Mouse (Mus musculus) limb, embryonic 14.5 days (tissue): ENCODE measurements around the gene Hdac4. TPM values are rescaled to one million over a fixed set of nuclear protein-coding genes. Genes with fewer than 3 reads are reported as not detected.

Experiments used
- ATAC-seq: fragments of 200-750 bp; cut with Nextera tagmentation; 2 replicates; pipeline ENCODE4 v1.8.0; 2017; ENCODE audit warnings: low read depth, moderate number of reproducible peaks, moderate TSS enrichment; ENCODE audit not compliant: low FRiP score
- DNase-seq: peaks from one replicate; pipeline ENCODE4 v3.0.0-alpha.2; 2015; ENCODE audit warnings: low spot score
- H3K27ac ChIP-seq: fragments of 300-500 bp; sonication (generic); replicated peaks from 2 replicates; pipeline ENCODE4 v1.5.1; 2014; ENCODE audit warnings: low read depth, mild to moderate bottlenecking, low read length, moderate library complexity, mixed read lengths
- H3K27me3 ChIP-seq: fragments of 300-500 bp; sonication (generic); 2 replicates; pipeline ENCODE4 v1.6.1; 2014; ENCODE audit warnings: low read length, mixed read lengths; ENCODE audit not compliant: control insufficient read depth, insufficient read depth
- H3K36me3 ChIP-seq: fragments of 300-500 bp; sonication (generic); 2 replicates; pipeline ENCODE4 v1.6.1; 2014; ENCODE audit warnings: mild to moderate bottlenecking, low read length, moderate library complexity, mixed read lengths; ENCODE audit not compliant: control insufficient read depth, insufficient read depth
- H3K4me1 ChIP-seq: fragments of 300-500 bp; sonication (generic); 2 replicates; pipeline ENCODE4 v1.6.1; 2014; ENCODE audit warnings: antibody characterized with exemption, low read length, mixed read lengths; ENCODE audit not compliant: control insufficient read depth, insufficient read depth
- H3K4me2 ChIP-seq: fragments of 300-500 bp; sonication (generic); replicated peaks from 2 replicates; pipeline ENCODE4 v1.6.1; 2014; ENCODE audit warnings: low read depth, mild to moderate bottlenecking, low read length, moderate library complexity; ENCODE audit not compliant: severe bottlenecking
- H3K4me3 ChIP-seq: fragments of 300-500 bp; sonication (generic); replicated peaks from 2 replicates; pipeline ENCODE4 v1.5.1; 2014; ENCODE audit warnings: low read length
- H3K9ac ChIP-seq: fragments of 300-500 bp; sonication (generic); 2 replicates; pipeline ENCODE4 v1.6.1; 2014; ENCODE audit warnings: mild to moderate bottlenecking, low read depth, low read length, moderate library complexity; ENCODE audit not compliant: severe bottlenecking
- H3K9me3 ChIP-seq: fragments of 300-500 bp; sonication (generic); 2 replicates; pipeline ENCODE4 v1.6.1; 2016; ENCODE audit warnings: low read length; ENCODE audit not compliant: control insufficient read depth
- POLR2A ChIP-seq: fragments of 200-500 bp; IDR thresholded peaks from 2 replicates; pipeline ENCODE4 v1.8.0; 2012; ENCODE audit warnings: inconsistent platforms, mild to moderate bottlenecking, moderate library complexity, borderline replicate concordance; ENCODE audit not compliant: insufficient read depth, insufficient read length; ENCODE audit errors: extremely low read depth
- WGBS: fragments of 180-500 bp; shearing (Covaris S2); extraction: QIAGEN DNeasy Blood & Tissue Kit; methylation state at CpG from one replicate; pipeline ENCODE4 v1.1.7; 2014; 5-methylcytosine and 5-hydroxymethylcytosine counted together
- polyA plus RNA-seq, 2 experiments: library from polyadenylated mRNA; depleted of rRNA in 1 of 2; stranded (reverse) in 1 of 2; unstranded in 1 of 2; fragments of >200 nt; fragmentation: Nextera tagmentation in 1 of 2; extraction: Ambion mirVana in 1 of 2; gene quantifications; 2 replicates each; pipeline versions ENCODE4 v1.2.1 to v1.2.3; 2012 to 2014

Gene Hdac4
- polyA plus RNA-seq, 2 experiments = 15.2 to 25.4 TPM

DNA sequence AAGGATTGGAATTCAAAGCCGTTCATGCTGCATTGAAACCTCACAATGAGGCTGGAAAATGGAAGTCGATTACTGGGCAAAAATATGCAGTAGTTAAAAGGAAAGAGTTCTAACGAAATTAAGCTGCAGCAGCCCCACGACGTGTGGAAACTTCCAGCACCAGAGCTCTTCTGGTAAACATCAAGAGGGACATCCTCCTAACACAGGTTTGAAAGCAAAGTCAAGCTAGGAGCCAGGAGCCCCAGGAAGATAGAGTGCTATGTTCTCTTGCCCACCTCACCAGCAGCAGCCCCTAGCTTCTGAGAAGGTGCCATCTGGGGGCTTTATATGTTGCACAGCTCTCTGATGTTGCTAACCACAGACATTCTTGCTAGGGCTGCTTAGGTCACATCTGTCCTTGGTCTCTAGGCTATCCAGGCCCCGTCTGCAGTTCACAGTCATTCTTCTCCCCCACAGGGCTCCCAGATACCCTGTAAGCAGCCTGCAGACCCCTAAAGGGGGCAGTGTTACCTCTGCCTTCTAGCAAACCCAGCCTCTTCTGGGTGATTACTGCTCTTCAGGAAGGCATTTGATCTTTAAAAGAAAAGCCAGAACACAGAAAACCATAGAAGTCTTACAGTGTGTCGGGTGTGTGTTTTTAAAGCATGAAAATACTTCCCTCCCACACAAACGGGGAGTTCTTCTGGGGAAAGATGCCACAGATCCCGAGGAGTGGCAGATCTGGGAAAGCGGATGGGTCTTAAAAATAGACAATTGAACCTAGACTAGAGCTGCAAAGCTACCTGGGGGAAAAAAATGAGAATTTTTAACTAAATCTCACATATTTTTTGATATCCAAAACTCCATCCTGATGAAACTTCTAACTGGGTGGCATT is 17.2 kb downstream of the Hdac4 start:
- Histone ChIP-seq H3K27me3 (no peaks in the 10 kb centered on the region), H3K27ac (peak overlapping the region; percentile 93; the same call in 1 of the 2 replicates), H3K9me3 (no peaks in the 10 kb centered on the region), H3K36me3 (no peaks in the 10 kb centered on the region), H3K4me2 (peak overlapping the region; percentile 83), H3K9ac (peak overlapping the region; percentile 84), H3K4me1 (peaks cover 35% of the 10 kb centered on the region), H3K4me3 (peak overlapping the region; percentile 77)
- TF ChIP-seq POLR2A = no peak
- no peak for ATAC-seq
- DNase-seq = peak; percentile 51
- WGBS = 26% methylated on average over 10 of the region's 10 CpGs

DNA sequence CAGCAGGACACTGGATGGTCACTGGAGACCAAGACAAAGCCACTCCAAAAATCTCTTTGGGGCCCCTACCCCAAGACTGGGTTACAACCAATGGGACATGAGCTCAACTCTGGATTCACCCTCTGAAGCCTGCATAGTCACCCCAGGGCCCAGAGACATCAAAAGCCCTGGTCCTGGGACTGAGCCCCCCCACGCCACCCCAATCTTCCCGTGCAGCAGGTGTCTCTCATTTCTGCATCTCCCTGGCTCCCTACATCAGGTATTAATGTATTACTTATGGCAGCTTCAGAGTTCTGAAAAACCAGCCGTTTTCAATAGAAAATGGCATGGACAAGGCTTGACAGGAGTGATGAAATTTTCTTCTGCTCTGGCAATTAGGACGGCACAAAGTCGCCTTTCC is 17.9 kb downstream of the Hdac4 start:
- Histone ChIP-seq H3K4me1 (peaks cover 35% of the 10 kb centered on the region), H3K36me3 (no peaks in the 10 kb centered on the region), H3K27me3 (no peaks in the 10 kb centered on the region), H3K4me2 (no peak overlapping the region), H3K27ac (no peak overlapping the region), H3K4me3 (no peak overlapping the region), H3K9me3 (no peaks in the 10 kb centered on the region), H3K9ac (no peak overlapping the region)
- WGBS = 35% methylated on average over 5 of the region's 5 CpGs
- DNase-seq (no peak), ATAC-seq (no peak)
- no peak for TF ChIP-seq POLR2A

DNA sequence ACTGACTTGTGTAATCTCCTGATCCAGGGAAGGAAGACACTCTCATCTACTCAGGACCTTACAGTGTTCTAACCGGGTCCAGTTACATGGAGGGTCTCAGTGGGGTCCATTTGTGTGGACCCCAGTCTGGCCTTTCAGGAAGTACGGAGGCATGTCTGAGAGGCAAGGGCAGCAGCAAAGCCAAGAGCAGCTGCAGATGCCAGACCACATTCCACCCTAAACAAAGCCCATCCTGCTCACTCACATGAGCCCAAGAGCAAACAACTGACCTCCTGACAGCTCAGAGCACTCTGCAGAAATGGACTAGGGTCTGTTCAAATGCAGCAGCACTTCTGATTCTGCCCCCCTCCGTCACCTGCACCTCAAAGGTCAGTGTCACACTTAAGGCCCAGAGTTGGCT is 18.3 kb downstream of the Hdac4 start:
- Histone ChIP-seq H3K9me3 (no peaks in the 10 kb centered on the region), H3K36me3 (no peaks in the 10 kb centered on the region), H3K9ac (no peak overlapping the region), H3K27ac (no peak overlapping the region), H3K4me1 (peaks cover 35% of the 10 kb centered on the region), H3K27me3 (no peaks in the 10 kb centered on the region), H3K4me3 (no peak overlapping the region), H3K4me2 (no peak overlapping the region)
- ATAC-seq = no peak
- no peak for TF ChIP-seq POLR2A
- DNase-seq = no peak
- 73% methylated on average over 3 of the region's 3 CpGs for WGBS

DNA sequence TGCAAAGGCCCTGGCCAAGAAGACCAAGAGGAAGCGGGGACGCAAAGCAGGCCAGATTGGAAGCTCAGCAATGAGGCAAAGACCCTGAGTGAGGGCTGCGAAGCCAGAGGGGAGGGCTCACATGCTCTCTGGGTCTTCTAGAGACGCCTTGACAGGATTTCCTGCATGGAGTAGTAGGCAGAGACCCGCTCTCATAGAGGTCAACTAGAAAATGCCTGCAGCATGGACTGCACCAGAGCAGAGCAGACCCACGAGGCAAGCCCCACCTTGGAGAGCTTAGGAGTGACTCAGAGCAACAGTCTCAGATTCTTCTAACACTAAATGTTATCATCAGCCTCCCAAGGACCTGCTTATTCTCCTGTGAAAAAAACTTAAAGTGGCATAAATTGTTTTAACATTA is 20.2 kb downstream of the Hdac4 start:
- no peak for TF ChIP-seq POLR2A
- Histone ChIP-seq H3K27me3 (no peaks in the 10 kb centered on the region), H3K36me3 (no peaks in the 10 kb centered on the region), H3K9me3 (no peaks in the 10 kb centered on the region), H3K4me2 (no peak overlapping the region), H3K27ac (no peak overlapping the region), H3K4me3 (no peak overlapping the region), H3K4me1 (peaks cover 33% of the 10 kb centered on the region), H3K9ac (no peak overlapping the region)
- ATAC-seq (no peak), DNase-seq (no peak)
- 86% methylated on average over 6 of the region's 6 CpGs for WGBS

DNA sequence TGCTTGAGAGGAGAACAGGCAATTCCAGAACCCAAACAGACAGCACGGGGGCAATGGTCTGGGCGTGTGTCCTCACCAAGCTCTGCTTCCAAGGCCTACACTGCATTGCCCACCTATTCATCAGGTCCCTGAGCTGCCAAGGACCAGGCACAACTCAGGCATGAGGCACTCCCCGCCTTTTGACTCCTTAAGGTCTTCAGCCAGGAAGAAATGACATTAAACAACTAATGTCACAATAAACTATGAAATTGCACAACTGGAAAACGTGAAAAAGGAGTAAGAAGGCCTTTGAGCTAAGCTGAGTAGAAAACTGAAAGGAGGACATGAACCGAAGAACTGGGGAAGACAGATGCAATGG is 20.6 kb downstream of the Hdac4 start:
- 71% methylated on average over 5 of the region's 5 CpGs for WGBS

More for the DNA sequence above, 20.6 kb downstream of the Hdac4 start:
- no peak for TF ChIP-seq POLR2A
- Histone ChIP-seq H3K27ac (no peak overlapping the region), H3K4me1 (peaks cover 33% of the 10 kb centered on the region), H3K36me3 (no peaks in the 10 kb centered on the region), H3K9ac (no peak overlapping the region), H3K27me3 (no peaks in the 10 kb centered on the region), H3K9me3 (no peaks in the 10 kb centered on the region), H3K4me2 (no peak overlapping the region), H3K4me3 (no peak overlapping the region)
- ATAC-seq (no peak), DNase-seq (no peak)
